Comparison of ENCODE assay signal across 14 mouse cellular contexts in genomic region chr8:77814796-77815647, GRCm38 (mm10).
DNase-seq lines count a peak whose midpoint lies in the region; ATAC-seq lines count a peak whose summit lies in the region.
"Had no signal": no experiment of that assay in that cellular context is flagged by ENCODE, and none has a peak within 500 bp of the region (broad histone marks: within the 10 kb centered on the region; RNA-seq: fewer than 3 reads in every experiment).

No protein-coding gene starts in this region.

- WGBS in hindbrain, embryonic 11.5 days, result 44% methylated on average over 12 of the region's 12 CpGs
- 52% methylated on average over 12 of the region's 12 CpGs for WGBS in hindbrain, embryonic 16.5 days
- 52% methylated on average over 12 of the region's 12 CpGs for WGBS in embryonic facial prominence, embryonic 10.5 days

- H3K9ac ChIP-seq in hindbrain, embryonic 11.5 days (ENCODE audit: low read depth, low read length), result no peak overlapping the region
- no peak overlapping the region for H3K9ac ChIP-seq in hindbrain, embryonic 16.5 days (ENCODE audit: low read depth, low read length)
- H3K9ac ChIP-seq: liver, embryonic 15.5 days; midbrain, embryonic 15.5 days had no signal

- DNase-seq in hindbrain, embryonic 11.5 days (ENCODE audit: low spot score), result peak; percentile 17
- peak; percentile 30 for DNase-seq in embryonic facial prominence, embryonic 10.5 days (ENCODE audit: low spot score)
- DNase-seq in kidney, postnatal 14 days, result peak; percentile 45
- peak; percentile 57 to 85 for DNase-seq in lung, postnatal 4 days
- DNase-seq in left cerebral cortex, adult 11 months (ENCODE audit: low spot score), result no peak
- DNase-seq in layer of hippocampus, postnatal 25 days (ENCODE audit: extremely low spot score in 1 of 2, low spot score in 1 of 2), result no peak
- no peak for DNase-seq in gastrocnemius, adult 18-20 months (ENCODE audit: low spot score)
- DNase-seq: cerebellum, adult 2 months; heart, postnatal 36 days; layer of hippocampus, adult 9-11 months had no signal

- H3K27ac ChIP-seq in hindbrain, embryonic 11.5 days (ENCODE audit: low read depth, low read length), result no peak overlapping the region
- H3K27ac ChIP-seq in hindbrain, embryonic 16.5 days (ENCODE audit: low read depth, low read length), result no peak overlapping the region
- H3K27ac ChIP-seq in embryonic facial prominence, embryonic 10.5 days (replicated peaks), result peak overlapping the region; percentile 57
- H3K27ac ChIP-seq: liver, embryonic 15.5 days; midbrain, embryonic 15.5 days had no signal

- H3K9me3 ChIP-seq in hindbrain, embryonic 11.5 days (ENCODE audit: control insufficient read depth, low read length), result no peaks in the 10 kb centered on the region
- H3K9me3 ChIP-seq in hindbrain, embryonic 16.5 days (ENCODE audit: control insufficient read depth, low read length), result no peaks in the 10 kb centered on the region
- H3K9me3 ChIP-seq in embryonic facial prominence, embryonic 10.5 days, result no peaks in the 10 kb centered on the region
- H3K9me3 ChIP-seq: liver, embryonic 15.5 days; midbrain, embryonic 15.5 days had no signal

- no peaks in the 10 kb centered on the region for H3K4me1 ChIP-seq in hindbrain, embryonic 11.5 days (replicated peaks; ENCODE audit: control insufficient read depth, insufficient read depth, low read length)
- no peaks in the 10 kb centered on the region for H3K4me1 ChIP-seq in hindbrain, embryonic 16.5 days (ENCODE audit: control insufficient read depth, insufficient read depth, low read depth, low read length)
- peaks cover 15% of the 10 kb centered on the region for H3K4me1 ChIP-seq in embryonic facial prominence, embryonic 10.5 days
- H3K4me1 ChIP-seq: liver, embryonic 15.5 days; midbrain, embryonic 15.5 days had no signal

- no peak overlapping the region for H3K4me3 ChIP-seq in hindbrain, embryonic 11.5 days (ENCODE audit: low read depth, low read length)
- H3K4me3 ChIP-seq in hindbrain, embryonic 16.5 days (ENCODE audit: low read length), result no peak overlapping the region
- H3K4me3 ChIP-seq in embryonic facial prominence, embryonic 10.5 days, result no peak overlapping the region
- H3K4me3 ChIP-seq: liver, embryonic 15.5 days; midbrain, embryonic 15.5 days had no signal

- no peaks in the 10 kb centered on the region for H3K36me3 ChIP-seq in hindbrain, embryonic 11.5 days (ENCODE audit: control insufficient read depth, insufficient read depth, low read length)
- H3K36me3 ChIP-seq in hindbrain, embryonic 16.5 days (ENCODE audit: control insufficient read depth, insufficient read depth, low read length), result no peaks in the 10 kb centered on the region
- no peaks in the 10 kb centered on the region for H3K36me3 ChIP-seq in embryonic facial prominence, embryonic 10.5 days (replicated peaks)
- H3K36me3 ChIP-seq: liver, embryonic 15.5 days; midbrain, embryonic 15.5 days had no signal

- no peak for ATAC-seq in hindbrain, embryonic 11.5 days (ENCODE audit: low FRiP score)
- no peak for ATAC-seq in hindbrain, embryonic 16.5 days
- ATAC-seq: midbrain, embryonic 15.5 days; Patski had no signal

- no peaks in the 10 kb centered on the region for H3K27me3 ChIP-seq in hindbrain, embryonic 11.5 days (ENCODE audit: control insufficient read depth, insufficient read depth, low read length)
- H3K27me3 ChIP-seq in hindbrain, embryonic 16.5 days (replicated peaks; ENCODE audit: control insufficient read depth, insufficient read depth, low read length), result no peaks in the 10 kb centered on the region
- H3K27me3 ChIP-seq in embryonic facial prominence, embryonic 10.5 days (replicated peaks; ENCODE audit: low read depth, poor library complexity, severe bottlenecking), result no peaks in the 10 kb centered on the region
- H3K27me3 ChIP-seq: liver, embryonic 15.5 days; midbrain, embryonic 15.5 days had no signal

- H3K4me2 ChIP-seq in hindbrain, embryonic 11.5 days (replicated peaks; ENCODE audit: low read depth, low read length), result no peak overlapping the region
- no peak overlapping the region for H3K4me2 ChIP-seq in hindbrain, embryonic 16.5 days (ENCODE audit: low read length)
- H3K4me2 ChIP-seq: liver, embryonic 15.5 days; midbrain, embryonic 15.5 days had no signal

Comparison
In these comparisons a context has a peak if more than half of its experiments do, and no peak if none do; other contexts are left out.
1. DNase-seq: peak in hindbrain, embryonic 11.5 days (single experiment), embryonic facial prominence, embryonic 10.5 days (single experiment), kidney, postnatal 14 days (single experiment) and lung, postnatal 4 days (2 of 2); none in left cerebral cortex, adult 11 months (single experiment), layer of hippocampus, postnatal 25 days (0 of 2) and gastrocnemius, adult 18-20 months (single experiment).